Mouse (Mus musculus) small intestine, adult 10 weeks (tissue): Measurements from ENCODE around the gene BC049715. TPM values are rescaled to one million over a fixed set of nuclear protein-coding genes. Genes with fewer than 3 reads are reported as not detected.

Experiments used
- polyA plus RNA-seq: library from polyadenylated mRNA; stranded (reverse); fragments of 350-450 nt; fragmentation: Illumina TruSeq; extraction: RNeasy Lipid Tissue Mini Kit (QIAGEN cat#74804); gene quantifications from one replicate; pipeline ENCODE4 v1.2.3, GENCODE M21; 2014; ENCODE audit warnings: low replicate concordance

The BC049715 gene
- 0.37 TPM for polyA plus RNA-seq

DNA sequence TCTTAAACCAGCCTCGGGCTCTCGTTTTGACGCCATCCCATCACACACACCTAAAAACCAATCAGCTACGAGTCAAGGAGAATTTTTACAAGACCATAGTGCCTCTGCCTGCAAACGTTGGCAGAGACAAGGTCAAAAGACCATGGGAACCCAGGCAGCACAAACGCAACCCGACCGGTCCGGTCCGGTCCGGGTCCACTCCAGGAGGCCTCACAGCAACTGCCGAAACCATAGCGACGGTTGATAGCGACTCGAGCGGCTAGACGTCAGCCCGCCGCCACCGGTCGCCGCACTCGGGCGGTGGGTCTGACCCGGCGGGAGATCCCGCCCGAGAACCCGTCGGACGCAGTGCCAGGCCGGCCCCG, at the start of gene BC049715:
Gene BC049715, plus strand, starts transcription at position 111 of the 365 bp plus-strand sequence.

DNA sequence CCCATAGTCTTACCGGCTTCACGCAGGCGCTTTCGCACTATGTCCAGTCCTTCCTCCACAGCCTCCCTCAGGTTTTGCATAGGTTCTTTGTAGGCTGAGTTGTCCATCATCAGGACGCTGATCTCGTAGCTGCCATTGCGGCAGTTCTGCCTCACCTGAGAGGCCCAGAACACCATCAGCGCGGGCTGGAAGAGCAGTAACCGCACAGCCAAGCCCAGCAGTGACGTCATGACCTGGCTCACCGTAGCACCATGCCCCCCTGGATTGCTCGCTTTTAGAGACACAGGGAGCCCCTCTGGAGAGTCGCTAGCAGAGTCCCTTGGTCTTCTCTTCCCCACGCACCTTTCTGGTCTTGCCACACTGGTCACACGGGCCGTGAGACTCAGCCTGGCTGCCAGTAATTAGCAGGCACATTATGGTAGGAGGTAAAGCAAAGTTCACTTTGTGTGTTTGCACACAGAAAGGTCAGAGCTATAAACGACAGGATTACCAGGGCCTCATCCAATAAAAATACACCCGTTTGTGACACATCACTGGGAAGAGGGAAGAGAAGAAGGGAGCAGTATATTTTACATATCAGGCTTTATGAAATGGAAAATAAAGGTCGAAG, 45.9 kb upstream of the BC049715 start, which contains the start of gene Gucy2c:
Gene Gucy2c, minus strand, starts transcription at position 389 of the 610 bp plus-strand sequence.

DNA sequence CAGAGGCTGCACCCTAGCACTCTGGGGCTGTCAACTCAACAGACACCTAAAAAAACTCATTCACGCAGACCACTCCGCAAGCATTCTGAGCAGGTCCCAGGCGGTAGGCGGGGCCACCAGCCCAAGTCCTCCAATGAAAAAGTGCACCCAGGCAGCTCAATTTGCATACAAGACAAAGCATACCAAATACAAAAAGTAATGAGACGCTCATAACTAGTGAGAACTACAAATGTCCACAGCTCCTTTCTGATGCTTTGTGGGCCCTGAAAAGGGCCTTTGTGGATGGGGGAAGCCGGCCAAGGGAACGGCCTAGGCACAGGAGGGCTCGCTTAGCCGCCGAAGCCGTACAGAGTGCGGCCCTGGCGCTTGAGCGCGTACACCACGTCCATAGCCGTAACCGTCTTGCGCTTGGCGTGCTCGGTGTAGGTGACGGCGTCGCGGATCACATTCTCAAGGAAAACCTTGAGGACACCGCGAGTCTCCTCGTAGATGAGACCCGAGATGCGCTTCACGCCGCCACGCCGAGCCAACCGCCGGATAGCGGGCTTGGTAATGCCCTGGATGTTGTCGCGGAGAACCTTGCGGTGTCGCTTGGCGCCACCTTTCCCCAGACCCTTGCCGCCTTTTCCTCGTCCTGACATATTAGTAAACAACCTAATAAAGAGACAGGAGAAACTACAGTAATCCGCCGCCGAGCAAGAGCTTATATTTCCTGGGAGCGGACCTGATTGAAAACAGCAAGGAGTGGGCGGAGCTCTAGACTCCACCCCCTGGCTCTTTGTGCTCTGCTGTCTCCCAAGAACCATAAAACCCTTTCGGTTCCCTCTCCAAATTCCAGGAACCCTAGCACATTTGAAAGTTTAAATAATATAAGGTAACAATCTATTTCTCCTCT, 23.4 kb upstream of the BC049715 start, which contains the start of gene Hist4h4:
Gene Hist4h4, minus strand, starts transcription at position 677 of the 895 bp plus-strand sequence.

DNA sequence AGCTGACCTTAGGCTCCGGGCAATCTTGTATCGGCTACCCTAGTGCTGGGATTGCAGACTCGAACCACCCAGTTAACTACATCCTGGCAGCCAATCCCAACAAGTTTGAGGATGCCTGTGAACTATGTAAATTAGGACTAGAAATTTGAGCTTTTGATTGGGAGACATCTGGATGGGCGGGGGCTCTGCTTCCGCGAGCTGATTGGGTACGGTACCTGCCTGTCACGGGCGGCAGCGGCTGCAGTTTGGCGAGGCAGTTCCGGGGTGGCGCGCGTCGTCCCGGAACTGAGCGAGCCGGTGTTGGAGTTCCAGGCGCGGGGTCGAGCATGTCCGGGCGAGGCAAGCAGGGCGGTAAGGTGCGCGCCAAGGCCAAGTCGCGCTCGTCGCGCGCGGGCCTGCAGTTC, 19.4 kb upstream of the BC049715 start, which contains the start of gene H2afj:
Gene H2afj, plus strand, starts transcription at position 231 of the 404 bp plus-strand sequence.

DNA sequence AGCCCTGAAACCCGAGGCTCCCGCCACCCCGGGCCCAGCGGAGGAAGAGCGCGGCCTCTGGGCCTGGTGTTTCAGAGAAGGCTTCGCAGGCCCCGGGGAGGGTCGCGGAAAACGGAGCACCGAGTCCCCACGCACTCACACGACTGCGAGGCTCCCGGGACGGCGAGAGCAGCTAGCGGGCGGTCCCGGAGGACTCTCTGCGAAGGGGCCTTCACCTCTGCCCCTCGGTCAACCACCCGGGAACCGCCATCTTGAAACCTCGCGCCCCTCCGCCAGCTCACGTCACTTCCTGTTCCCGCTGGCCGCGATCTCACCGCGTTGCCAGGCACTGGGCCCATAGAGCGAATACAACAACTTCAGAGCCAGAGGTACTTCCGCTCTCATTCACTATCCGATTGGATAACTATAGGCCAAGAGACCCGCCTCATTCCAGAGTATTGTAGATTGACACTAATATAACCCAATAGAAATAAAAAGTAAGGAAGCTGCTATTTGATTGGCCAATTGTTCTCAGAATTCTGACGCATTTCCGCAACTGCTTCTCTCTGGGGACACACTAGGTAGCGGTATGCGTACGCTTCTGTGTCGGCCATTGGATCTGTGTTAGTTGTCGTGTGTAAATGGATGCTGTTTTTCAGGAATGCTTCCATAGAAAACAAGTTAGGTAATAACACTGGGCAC, 595 bp downstream of the BC049715 start, which contains the start of gene Wbp11:
Gene Wbp11, minus strand, starts transcription at position 353 of the 681 bp plus-strand sequence.

DNA sequence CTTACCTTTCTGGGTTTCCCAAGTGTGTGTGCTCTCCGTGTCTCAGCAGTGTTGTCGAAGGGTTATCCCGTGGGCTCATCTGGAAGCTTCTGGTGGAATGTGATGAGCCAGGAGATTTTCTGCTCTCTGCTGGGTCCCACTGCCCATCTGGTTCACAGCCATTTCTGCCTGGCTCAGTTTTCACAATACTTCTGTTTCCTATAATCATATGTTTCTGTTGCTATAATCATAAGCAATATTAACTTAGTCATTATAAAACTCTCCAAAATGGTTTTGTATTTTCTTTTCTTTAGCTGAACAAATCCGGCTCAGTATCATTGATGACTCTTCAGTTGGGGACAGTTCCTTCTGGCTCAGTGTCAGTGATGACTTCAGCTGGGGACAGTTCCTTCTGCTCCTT, 7.9 kb downstream of the BC049715 start, which contains the start of gene Smco3:
Gene Smco3, minus strand, starts transcription at position 101 of the 400 bp plus-strand sequence.

DNA sequence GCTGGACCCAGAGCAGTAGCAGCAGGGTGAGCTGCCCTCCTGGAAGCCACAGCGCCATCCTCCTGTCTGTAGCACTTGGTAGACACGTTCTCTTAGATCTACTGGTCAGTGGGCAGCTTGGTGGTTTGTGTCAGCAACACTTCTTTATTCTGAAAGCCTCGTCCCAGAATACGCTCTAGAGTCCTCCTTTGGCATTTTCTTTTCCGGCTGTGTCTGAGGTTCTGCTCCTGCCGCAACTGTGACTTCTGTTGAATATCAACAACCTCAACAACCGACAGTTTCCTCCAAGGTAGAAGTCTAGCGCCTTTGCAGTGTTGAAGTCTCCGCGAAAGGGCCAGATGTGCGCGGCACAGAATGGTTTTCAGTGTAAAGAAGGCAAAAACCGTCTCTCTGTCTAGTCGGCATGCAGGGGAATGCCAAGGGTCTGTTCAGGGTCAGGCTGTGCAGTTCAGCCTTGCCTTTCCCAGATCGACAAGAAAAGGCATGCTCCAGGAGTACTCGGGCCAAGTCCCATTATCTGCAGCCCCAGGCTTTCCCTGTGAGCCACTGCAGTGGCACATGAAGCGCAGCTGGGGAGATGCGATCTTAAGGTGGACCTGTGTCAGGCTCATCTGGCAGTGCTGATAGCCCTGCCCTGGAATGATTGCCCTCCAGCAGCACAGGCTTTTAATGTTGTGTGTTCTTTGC, 29.9 kb downstream of the BC049715 start, which contains the start of gene Art4:
Gene Art4, minus strand, starts transcription at position 548 of the 687 bp plus-strand sequence.

DNA sequence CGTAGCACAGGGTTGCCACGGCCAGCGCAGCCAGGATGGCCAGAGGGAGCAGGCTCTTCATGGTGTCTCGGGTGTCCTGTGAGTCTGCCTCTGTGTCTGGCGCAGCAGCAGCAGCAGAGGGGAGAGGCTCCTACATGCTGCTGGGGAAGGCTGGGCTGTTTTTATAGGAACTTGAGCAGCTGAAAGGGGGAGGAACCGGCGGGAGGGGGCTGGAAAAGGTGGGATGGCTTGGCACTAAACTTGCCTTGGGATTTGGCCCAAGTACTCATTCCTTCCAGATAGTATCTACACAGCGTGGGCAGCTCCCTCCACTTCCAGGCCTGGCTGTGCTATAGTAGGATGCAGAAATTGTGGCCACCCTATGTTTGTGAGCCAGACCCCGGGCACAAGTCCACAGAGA, 48.2 kb downstream of the BC049715 start, which contains the start of gene Mgp:
Gene Mgp, minus strand, starts transcription at position 154 of the 400 bp plus-strand sequence.

Other genes starting within 250 kb of the BC049715 start
- 122 TPM for gene Plbd1, start 165.7 kb upstream of the BC049715 start, polyA plus RNA-seq
- 101 TPM for gene Gucy2c, start 45.9 kb upstream of the BC049715 start, polyA plus RNA-seq
- gene Hist4h4, start 23.2 kb upstream of the BC049715 start, polyA plus RNA-seq: 0.19 TPM
- 8.5 TPM for gene H2afj, start 19.4 kb upstream of the BC049715 start, polyA plus RNA-seq
- gene Wbp11, start 607 bp downstream of the BC049715 start, polyA plus RNA-seq: 58.0 TPM
- 0.48 TPM for gene Smco3, start 7.8 kb downstream of the BC049715 start, polyA plus RNA-seq
- not detected for gene Art4, start 30.1 kb downstream of the BC049715 start, polyA plus RNA-seq
- 16.0 TPM for gene Mgp, start 48.2 kb downstream of the BC049715 start, polyA plus RNA-seq
- gene Erp27, start 94.6 kb downstream of the BC049715 start, polyA plus RNA-seq: 6.7 TPM
- gene Pde6h, start 96.2 kb downstream of the BC049715 start, polyA plus RNA-seq: not detected
- 14.7 TPM for gene Arhgdib, start 114.3 kb downstream of the BC049715 start, polyA plus RNA-seq